Mouse (Mus musculus) spleen, adult 2 months (tissue): ENCODE results near the gene Sphk2.

Source experiments
- CTCF ChIP-seq: fragments of 200-500 bp; IDR thresholded peaks from 2 replicates; pipeline ENCODE4 v1.5.1; 2011; ENCODE audit warnings: mild to moderate bottlenecking, inconsistent platforms; ENCODE audit not compliant: insufficient read depth, insufficient read length, insufficient replicate concordance; ENCODE audit errors: extremely low read depth
- POLR2A ChIP-seq: fragments of 200-500 bp; IDR thresholded peaks from 2 replicates; pipeline ENCODE4 v1.6.1; 2011; ENCODE audit warnings: low read depth, low read length, inconsistent platforms

DNA sequence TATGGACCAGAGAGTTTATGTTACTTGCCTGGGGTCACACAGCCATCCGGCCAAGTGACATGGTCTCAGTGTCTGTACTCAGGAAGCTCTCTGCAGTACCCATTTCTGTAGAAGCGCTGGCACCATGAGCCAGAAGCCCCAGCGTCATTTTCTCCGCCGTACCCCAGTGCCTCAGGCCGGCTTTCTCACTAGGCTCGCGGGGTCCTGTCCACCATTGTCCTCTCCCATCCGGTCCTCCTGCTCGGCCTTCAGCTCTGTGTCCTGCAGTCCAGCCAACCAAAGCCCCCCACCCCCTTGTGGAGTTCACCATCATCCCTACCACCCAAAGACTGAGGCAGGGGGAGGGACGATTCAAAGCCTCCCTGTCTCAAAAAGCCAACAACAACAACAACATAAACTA is 16.2 kb downstream of the Sphk2 start:
- TF ChIP-seq POLR2A (no peak), CTCF (no peak)
